Mouse (Mus musculus) CH12.LX (cell line): ENCODE measurements around the gene Fau.

Source experiments
- CTCF ChIP-seq, 2 experiments: IDR thresholded peaks in 1 of 2; conservative IDR thresholded peaks in 1 of 2; 2 replicates each; pipeline ENCODE4 v1.5.1; 2011 to 2012; ENCODE audit warnings: low read depth in 2 of 2, low read length in 2 of 2, improper control_type of control experiment in 1 of 2, inconsistent platforms in 1 of 2, mild to moderate bottlenecking in 1 of 2, moderate library complexity in 1 of 2
- E2F4 ChIP-seq: IDR thresholded peaks from 2 replicates; pipeline ENCODE4 v1.6.1; 2011; ENCODE audit warnings: low read depth, low read length, improper control_type of control experiment; ENCODE audit not compliant: insufficient replicate concordance
- EP300 ChIP-seq: IDR thresholded peaks from 2 replicates; pipeline ENCODE4 v1.6.1; 2011; ENCODE audit warnings: low read length, improper control_type of control experiment
- GABPA ChIP-seq: IDR thresholded peaks from 2 replicates; pipeline ENCODE4 v1.6.1; 2012; ENCODE audit warnings: low read depth, low read length, improper control_type of control experiment, inconsistent platforms; ENCODE audit not compliant: insufficient replicate concordance
- MAX ChIP-seq: IDR thresholded peaks from 2 replicates; pipeline ENCODE4 v1.6.1; 2011; ENCODE audit warnings: low read length, improper control_type of control experiment
- POLR2A ChIP-seq: IDR thresholded peaks from 2 replicates; pipeline ENCODE4 v1.6.1; 2011; ENCODE audit warnings: low read depth, mild to moderate bottlenecking, improper control_type of control experiment, low read length
- UBTF ChIP-seq: IDR thresholded peaks from 2 replicates; pipeline ENCODE4 v1.6.1; 2012; ENCODE audit warnings: low read depth, mild to moderate bottlenecking, inconsistent platforms, low read length, improper control_type of control experiment, moderate library complexity
- USF1 ChIP-seq: IDR thresholded peaks from 2 replicates; pipeline ENCODE4 v1.6.1; 2014; ENCODE audit warnings: low read depth, mild to moderate bottlenecking, inconsistent platforms, low read length, improper control_type of control experiment
- ZMIZ1 ChIP-seq: IDR thresholded peaks from 2 replicates; pipeline ENCODE4 v1.6.1; 2012; ENCODE audit warnings: low read depth, mild to moderate bottlenecking, inconsistent platforms, low read length, improper control_type of control experiment
- ZNF384 ChIP-seq: IDR thresholded peaks from 2 replicates; pipeline ENCODE4 v1.6.1; 2012; ENCODE audit warnings: low read depth, low read length, improper control_type of control experiment, inconsistent platforms

DNA sequence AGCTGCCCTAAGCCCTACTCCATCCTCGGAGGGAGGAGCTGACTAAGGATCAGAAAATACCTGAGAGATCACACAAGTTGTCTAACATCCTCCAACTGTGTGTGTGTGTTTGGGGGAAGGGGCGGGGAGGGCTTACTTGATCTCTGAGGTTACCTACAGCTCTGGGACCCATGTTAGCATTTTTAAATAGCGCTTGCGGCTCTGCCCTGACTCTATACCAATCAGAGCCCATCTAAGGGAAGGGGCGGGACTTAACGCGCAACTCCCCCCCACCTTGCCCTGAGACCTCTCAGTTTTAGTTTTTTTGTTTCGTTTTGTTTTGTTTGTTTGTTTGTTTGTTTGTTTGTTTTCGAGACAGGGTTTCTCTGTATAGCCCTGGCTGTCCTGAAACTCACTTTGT, 28.2 kb upstream of the Fau start:
- TF ChIP-seq MAX (no peak), E2F4 (no peak), POLR2A (no peak), EP300 (no peak), ZNF384 (no peak), CTCF (conservative IDR thresholded peaks at IDR 0.05 in 1 of 2, IDR thresholded peaks at IDR 0.05 in 1 of 2; ENCODE audit: low read depth in 2 of 2, low read length in 2 of 2) (no peak), USF1 (no peak), GABPA (no peak), UBTF (no peak), ZMIZ1 (no peak)
